Mouse (Mus musculus) hindbrain, embryonic 13.5 days (tissue): Measurements from ENCODE around the gene Fam114a2. TPM values are rescaled to one million over a fixed set of nuclear protein-coding genes. Genes with fewer than 3 reads are reported as not detected.

ENCODE experiments used
- ATAC-seq: fragments of 200-750 bp; cut with Nextera tagmentation; 2 replicates; pipeline ENCODE4 v1.8.0; 2017; ENCODE audit warnings: moderate TSS enrichment; ENCODE audit not compliant: low FRiP score
- H3K27ac ChIP-seq: fragments of 300-500 bp; sonication (generic); 2 replicates; pipeline ENCODE4 v1.5.1; 2015; ENCODE audit warnings: inconsistent platforms, mild to moderate bottlenecking, moderate library complexity
- H3K27me3 ChIP-seq: fragments of 300-500 bp; sonication (generic); 2 replicates; pipeline ENCODE4 v1.6.1; 2015; ENCODE audit warnings: mild to moderate bottlenecking, inconsistent platforms
- H3K36me3 ChIP-seq: fragments of 300-500 bp; sonication (generic); 2 replicates; pipeline ENCODE4 v1.6.1; 2015; ENCODE audit warnings: mild to moderate bottlenecking, inconsistent platforms
- H3K4me1 ChIP-seq: fragments of 300-500 bp; sonication (generic); replicated peaks from 2 replicates; pipeline ENCODE4 v1.6.1; 2015; ENCODE audit warnings: inconsistent platforms
- H3K4me2 ChIP-seq: fragments of 300-500 bp; sonication (generic); 2 replicates; pipeline ENCODE4 v1.6.1; 2015; ENCODE audit warnings: inconsistent platforms, mild to moderate bottlenecking, moderate library complexity
- H3K4me3 ChIP-seq: fragments of 300-500 bp; sonication (generic); 2 replicates; pipeline ENCODE4 v1.5.1; 2015; ENCODE audit warnings: mild to moderate bottlenecking, inconsistent platforms
- H3K9ac ChIP-seq: fragments of 300-500 bp; sonication (generic); 2 replicates; pipeline ENCODE4 v1.6.1; 2015; ENCODE audit warnings: mild to moderate bottlenecking, inconsistent platforms
- H3K9me3 ChIP-seq: fragments of 300-500 bp; sonication (generic); 2 replicates; pipeline ENCODE4 v1.6.1; 2016; ENCODE audit warnings: inconsistent platforms
- WGBS: fragments of 180-500 bp; shearing (Covaris S2); methylation state at CpG from one replicate; pipeline ENCODE4 v1.1.7; 2015; 5-methylcytosine and 5-hydroxymethylcytosine counted together
- polyA plus RNA-seq: library from polyadenylated mRNA; unstranded; fragments of >200 nt; fragmentation: Nextera tagmentation; extraction: Ambion mirVana; gene quantifications from 2 replicates; pipeline ENCODE4 v1.2.1, GENCODE M21; 2015

Gene Fam114a2
- polyA plus RNA-seq, 1 experiment from 2014 or later, result 94.9 TPM

- 84% methylated on average over 5 of the region's 5 CpGs for WGBS
- H3K9ac ChIP-seq, result no peak overlapping the region
- no peak overlapping the region for H3K4me2 ChIP-seq
- H3K27me3 ChIP-seq, result no peaks in the 10 kb centered on the region
- H3K4me1 ChIP-seq, result peaks cover 15% of the 10 kb centered on the region
- ATAC-seq, result no peak
- H3K27ac ChIP-seq, result no peak overlapping the region
- peaks cover 20% of the 10 kb centered on the region for H3K36me3 ChIP-seq
- H3K9me3 ChIP-seq, result no peaks in the 10 kb centered on the region
- H3K4me3 ChIP-seq, result no peak overlapping the region
These were observed 17.5 kb upstream of the Fam114a2 start for GRCm38 (mm10) chr11:57535912-57536311.

GRCm38 (mm10) chr11:57532306-57532705 lies 13.9 kb upstream of the Fam114a2 start:
- Histone ChIP-seq H3K4me2 (no peak overlapping the region), H3K27me3 (no peaks in the 10 kb centered on the region), H3K27ac (peak overlapping the region; percentile 89; the same call in 1 of the 2 replicates), H3K4me1 (peaks cover 20% of the 10 kb centered on the region), H3K9ac (no peak overlapping the region), H3K9me3 (no peaks in the 10 kb centered on the region), H3K36me3 (peaks cover 46% of the 10 kb centered on the region), H3K4me3 (no peak overlapping the region)
- ATAC-seq, result no peak
- 90% methylated on average over 4 of the region's 4 CpGs for WGBS

- 0 out of 2 replicates have a peak overlapping the region, but pooled peaks have one; percentile 39 for H3K9ac ChIP-seq
- peak overlapping the region; percentile 6; the same call in 1 of the 2 replicates for H3K4me2 ChIP-seq
- H3K4me3 ChIP-seq, result no peak overlapping the region
- peaks cover 20% of the 10 kb centered on the region for H3K4me1 ChIP-seq
- WGBS, result 21% methylated on average over 11 of the region's 11 CpGs
- peaks cover 46% of the 10 kb centered on the region for H3K36me3 ChIP-seq
- no peaks in the 10 kb centered on the region for H3K27me3 ChIP-seq
- H3K9me3 ChIP-seq, result no peaks in the 10 kb centered on the region
- peak; percentile 87 for ATAC-seq
- peak overlapping the region; percentile 89 for H3K27ac ChIP-seq
These were observed 13.0 kb upstream of the Fam114a2 start for GRCm38 (mm10) chr11:57531300-57531950.

GRCm38 (mm10) chr11:57529111-57529510 lies 10.7 kb upstream of the Fam114a2 start:
- H3K27me3 ChIP-seq, result no peaks in the 10 kb centered on the region
- H3K9ac ChIP-seq, result no peak overlapping the region
- H3K36me3 ChIP-seq, result peaks cover 41% of the 10 kb centered on the region
- 95% methylated on average over 3 of the region's 3 CpGs for WGBS
- no peaks in the 10 kb centered on the region for H3K9me3 ChIP-seq
- H3K4me1 ChIP-seq, result peaks cover 20% of the 10 kb centered on the region
- H3K4me3 ChIP-seq, result no peak overlapping the region
- no peak overlapping the region for H3K4me2 ChIP-seq
- H3K27ac ChIP-seq, result no peak overlapping the region
- no peak for ATAC-seq

- Histone ChIP-seq H3K4me1 (peaks cover 23% of the 10 kb centered on the region), H3K27ac (no peak overlapping the region), H3K27me3 (no peaks in the 10 kb centered on the region), H3K36me3 (peaks cover 30% of the 10 kb centered on the region), H3K9ac (no peak overlapping the region), H3K4me3 (no peak overlapping the region), H3K4me2 (no peak overlapping the region), H3K9me3 (no peaks in the 10 kb centered on the region)
- WGBS, result 83% methylated on average over 4 of the region's 4 CpGs
- no peak for ATAC-seq
These were observed 9.1 kb upstream of the Fam114a2 start for GRCm38 (mm10) chr11:57527506-57527905.

- H3K9me3 ChIP-seq, result no peaks in the 10 kb centered on the region
- no peak overlapping the region for H3K27ac ChIP-seq
- H3K4me3 ChIP-seq, result no peak overlapping the region
- no peak for ATAC-seq
- H3K9ac ChIP-seq, result no peak overlapping the region
- no peaks in the 10 kb centered on the region for H3K27me3 ChIP-seq
- 91% methylated on average over 3 of the region's 3 CpGs for WGBS
- peaks cover 33% of the 10 kb centered on the region for H3K36me3 ChIP-seq
- H3K4me1 ChIP-seq, result peaks cover 17% of the 10 kb centered on the region
- no peak overlapping the region for H3K4me2 ChIP-seq
These were observed 7.5 kb upstream of the Fam114a2 start for GRCm38 (mm10) chr11:57525900-57526299.

GRCm38 (mm10) chr11:57524597-57524996 lies 6.2 kb upstream of the Fam114a2 start:
- Histone ChIP-seq H3K27ac (no peak overlapping the region), H3K36me3 (peaks cover 25% of the 10 kb centered on the region), H3K4me2 (no peak overlapping the region), H3K9ac (no peak overlapping the region), H3K4me1 (peaks cover 16% of the 10 kb centered on the region; the same call in 1 of the 2 replicates), H3K4me3 (no peak overlapping the region), H3K27me3 (no peaks in the 10 kb centered on the region), H3K9me3 (no peaks in the 10 kb centered on the region)
- no peak for ATAC-seq

- H3K4me3 ChIP-seq, result no peak overlapping the region
- no peak for ATAC-seq
- peaks cover 18% of the 10 kb centered on the region for H3K36me3 ChIP-seq
- H3K27ac ChIP-seq, result no peak overlapping the region
- H3K9me3 ChIP-seq, result no peaks in the 10 kb centered on the region
- H3K27me3 ChIP-seq, result no peaks in the 10 kb centered on the region
- 95% methylated on average over 3 of the region's 3 CpGs for WGBS
- H3K9ac ChIP-seq, result no peak overlapping the region
- H3K4me1 ChIP-seq, result peaks cover 23% of the 10 kb centered on the region
- no peak overlapping the region for H3K4me2 ChIP-seq
These were observed 5.0 kb upstream of the Fam114a2 start for GRCm38 (mm10) chr11:57523418-57523817.

GRCm38 (mm10) chr11:57522046-57522445 lies 3.6 kb upstream of the Fam114a2 start:
- Histone ChIP-seq H3K4me2 (no peak overlapping the region), H3K27me3 (no peaks in the 10 kb centered on the region), H3K4me3 (no peak overlapping the region), H3K27ac (no peak overlapping the region), H3K9ac (no peak overlapping the region), H3K36me3 (peaks cover 9% of the 10 kb centered on the region), H3K9me3 (no peaks in the 10 kb centered on the region), H3K4me1 (peaks cover 30% of the 10 kb centered on the region)
- ATAC-seq, result no peak
- 86% methylated on average over 7 of the region's 7 CpGs for WGBS

GRCm38 (mm10) chr11:57521206-57521605 lies 2.8 kb upstream of the Fam114a2 start:
- no peaks in the 10 kb centered on the region for H3K27me3 ChIP-seq
- no peak for ATAC-seq
- H3K27ac ChIP-seq, result no peak overlapping the region
- peaks cover 9% of the 10 kb centered on the region for H3K36me3 ChIP-seq
- H3K9me3 ChIP-seq, result no peaks in the 10 kb centered on the region
- no peak overlapping the region for H3K4me3 ChIP-seq
- no peak overlapping the region for H3K9ac ChIP-seq
- WGBS, result 94% methylated on average over 3 of the region's 3 CpGs
- H3K4me1 ChIP-seq, result peaks cover 37% of the 10 kb centered on the region
- H3K4me2 ChIP-seq, result no peak overlapping the region

GRCm38 (mm10) chr11:57519304-57519703 lies 887 bp upstream of the Fam114a2 start:
- WGBS, result 78% methylated on average over 5 of the region's 5 CpGs
- Histone ChIP-seq H3K27me3 (no peaks in the 10 kb centered on the region), H3K9ac (peak overlapping the region; percentile 92), H3K9me3 (no peaks in the 10 kb centered on the region), H3K4me1 (peaks cover 40% of the 10 kb centered on the region), H3K4me2 (peak overlapping the region; percentile 67), H3K4me3 (peak overlapping the region; percentile 95), H3K36me3 (peaks cover 9% of the 10 kb centered on the region), H3K27ac (no peak overlapping the region)
- no peak for ATAC-seq

- H3K4me1 ChIP-seq, result peaks cover 40% of the 10 kb centered on the region
- under 1% methylated on average over 15 of the region's 16 CpGs for WGBS
- peak overlapping the region; percentile 89 for H3K27ac ChIP-seq
- peaks cover 12% of the 10 kb centered on the region for H3K36me3 ChIP-seq
- ATAC-seq, result no peak; the same call in 1 of the 2 replicates
- H3K9ac ChIP-seq, result peak overlapping the region; percentile 92
- H3K9me3 ChIP-seq, result no peaks in the 10 kb centered on the region
- no peaks in the 10 kb centered on the region for H3K27me3 ChIP-seq
- H3K4me2 ChIP-seq, result peak overlapping the region; percentile 67
- H3K4me3 ChIP-seq, result peak overlapping the region; percentile 95
These were observed 333 bp upstream of the Fam114a2 start for GRCm38 (mm10) chr11:57518751-57519148.

- ATAC-seq, result no peak
- H3K4me3 ChIP-seq, result peak overlapping the region; percentile 95; the same call in 1 of the 2 replicates
- no peak overlapping the region for H3K27ac ChIP-seq
- H3K4me2 ChIP-seq, result peak overlapping the region; percentile 67
- H3K27me3 ChIP-seq, result no peaks in the 10 kb centered on the region
- H3K4me1 ChIP-seq, result peaks cover 37% of the 10 kb centered on the region
- H3K36me3 ChIP-seq, result peaks cover 28% of the 10 kb centered on the region
- WGBS, result 80% methylated on average over 5 of the region's 5 CpGs
- H3K9ac ChIP-seq, result no peak overlapping the region
- H3K9me3 ChIP-seq, result no peaks in the 10 kb centered on the region
These were observed 1.4 kb downstream of the Fam114a2 start for GRCm38 (mm10) chr11:57516946-57517441.
